Mouse (Mus musculus) frontal cortex, postnatal 36 days (tissue): ENCODE measurements at regions not wholly inside any gene's neighbourhood (a gene's known extent, or its start where the extent isn't known, plus 50 kb on each side); places are given as distances from the start of the nearest gene placed in this dataset.
"Not testable (repeated sequence)": the region's sequence is repeated elsewhere in the genome, so short reads cannot be mapped to it uniquely, and the experiment has no call there.

Experiments
- DNase-seq, 2 experiments: peaks; one replicate each; pipeline ENCODE4 v3.0.0; 2022; ENCODE audit warnings: low spot score in 2 of 2

DNA sequence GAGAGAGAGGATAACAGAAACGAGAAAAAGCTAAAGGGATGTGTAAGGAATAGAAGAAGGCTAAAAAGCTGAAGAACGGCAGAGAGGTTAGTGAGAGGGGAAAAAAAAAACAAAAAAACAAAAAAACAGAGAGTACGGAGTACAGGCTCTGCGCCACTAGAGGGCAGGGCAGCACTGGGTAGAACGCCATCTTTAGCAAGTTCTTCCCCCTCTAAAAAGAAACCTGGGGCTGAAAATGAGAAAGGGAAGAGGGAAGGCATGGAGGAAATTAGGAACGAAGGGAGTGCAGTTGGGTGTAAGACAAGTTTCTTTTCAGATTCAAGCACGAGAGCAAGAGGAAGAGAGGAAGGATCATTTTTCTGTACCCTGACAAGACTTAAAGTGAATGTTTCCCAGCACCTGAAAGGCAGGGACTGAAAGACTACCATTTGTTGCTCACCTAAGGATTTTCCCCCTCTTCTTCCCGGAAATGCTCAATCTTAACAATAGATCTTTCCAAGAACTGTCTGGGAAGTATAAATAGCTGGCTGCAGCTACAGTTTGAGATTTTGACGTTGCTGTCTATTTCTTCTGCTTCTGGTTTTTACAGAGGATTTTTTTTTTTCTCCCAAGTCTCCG, 195.6 kb downstream of the Fam198b start:
- peak; percentile 71 to 77 for DNase-seq

- DNase-seq = no peak
These were observed 196.9 kb downstream of the Fam198b start for GRCm38 (mm10) chr3:80081210-80081609.

GRCm38 (mm10) chr3:80082780-80083519, 198.6 kb downstream of the Fam198b start:
- no peak for DNase-seq

GRCm38 (mm10) chr3:80084168-80084567, 199.8 kb downstream of the Fam198b start:
- DNase-seq = peak; percentile 23 to 70

- DNase-seq = no peak
These were observed 215.3 kb downstream of the Fam198b start for GRCm38 (mm10) chr3:80099625-80100024.

- no peak for DNase-seq
These were observed 235.9 kb downstream of the Fam198b start for GRCm38 (mm10) chr3:80120177-80120736.

DNA sequence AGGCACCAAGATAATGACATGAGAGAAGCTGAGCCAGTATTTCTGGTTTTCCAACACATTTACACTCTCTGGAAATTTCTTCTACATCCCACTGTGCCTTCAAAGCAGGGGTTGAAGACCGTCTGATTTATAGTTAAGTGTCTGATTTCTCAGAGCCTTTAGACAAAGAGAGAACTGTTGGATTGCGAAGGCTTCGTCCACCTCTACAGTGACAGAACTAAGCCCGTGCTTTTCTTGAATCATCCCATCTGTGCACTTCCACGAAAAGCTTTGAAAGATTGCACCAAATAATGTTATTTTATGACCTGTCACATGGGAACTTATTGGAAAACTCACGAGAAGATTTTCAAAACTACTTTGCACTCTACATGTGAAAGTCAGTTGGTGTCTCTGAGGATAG, 239.3 kb downstream of the Fam198b start:
- no peak for DNase-seq

DNA sequence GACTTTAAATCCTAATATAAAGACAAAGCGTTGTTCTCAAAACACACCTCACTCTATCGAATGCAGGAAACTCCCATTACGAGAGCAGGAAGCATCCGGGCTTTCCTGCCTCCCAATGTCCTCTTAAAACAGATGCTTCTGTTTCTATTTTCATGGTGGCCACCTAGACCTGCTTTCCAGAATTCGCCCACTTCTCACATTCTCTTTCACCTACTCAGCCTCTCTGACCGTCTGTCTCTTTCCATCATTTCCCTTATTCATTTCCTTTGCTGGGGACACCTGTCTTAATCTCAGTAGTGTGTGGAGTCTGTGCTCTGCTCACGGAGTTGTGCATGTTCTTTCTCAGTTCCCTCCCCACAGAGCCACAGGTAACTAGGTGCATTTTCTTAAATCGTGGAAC, 240.3 kb downstream of the Fam198b start:
- peak; percentile 4 to 28 for DNase-seq

GRCm38 (mm10) chr3:80141697-80142096, 257.4 kb downstream of the Fam198b start:
- no peak for DNase-seq

- peak in 1 of 2 experiments; percentile 78 for DNase-seq
These were observed 276.1 kb downstream of the Fam198b start for GRCm38 (mm10) chr3:80160473-80160872.

GRCm38 (mm10) chr3:80181749-80182148, 297.4 kb downstream of the Fam198b start:
- DNase-seq = no peak

- DNase-seq = not testable (repeated sequence)
These were observed 297.8 kb downstream of the Fam198b start for GRCm38 (mm10) chr3:80182161-80182560.

DNA sequence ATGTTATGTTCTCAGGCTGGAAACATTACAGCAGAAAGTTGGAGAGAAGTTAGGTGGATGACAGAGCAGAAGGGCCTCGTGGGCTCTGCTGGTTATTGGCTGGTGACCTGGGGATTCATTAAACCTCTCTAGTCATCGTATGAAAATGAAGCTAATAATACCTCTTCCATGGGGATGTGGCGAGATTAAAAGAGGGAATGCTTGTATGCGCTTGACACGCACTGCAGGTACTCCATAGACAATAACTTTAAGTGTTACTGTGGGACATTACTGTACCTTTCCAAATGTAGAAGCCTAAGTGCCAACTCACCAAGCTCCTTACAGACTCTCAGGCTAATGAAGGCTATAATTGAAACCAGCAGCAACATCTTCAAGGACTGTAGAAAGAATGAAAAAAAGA, 303.1 kb downstream of the Fam198b start:
- no peak for DNase-seq

- no peak for DNase-seq
These were observed 316.6 kb downstream of the Fam198b start for GRCm38 (mm10) chr3:80200904-80201303.

GRCm38 (mm10) chr3:80204821-80205220, 320.5 kb downstream of the Fam198b start:
- no peak for DNase-seq

DNA sequence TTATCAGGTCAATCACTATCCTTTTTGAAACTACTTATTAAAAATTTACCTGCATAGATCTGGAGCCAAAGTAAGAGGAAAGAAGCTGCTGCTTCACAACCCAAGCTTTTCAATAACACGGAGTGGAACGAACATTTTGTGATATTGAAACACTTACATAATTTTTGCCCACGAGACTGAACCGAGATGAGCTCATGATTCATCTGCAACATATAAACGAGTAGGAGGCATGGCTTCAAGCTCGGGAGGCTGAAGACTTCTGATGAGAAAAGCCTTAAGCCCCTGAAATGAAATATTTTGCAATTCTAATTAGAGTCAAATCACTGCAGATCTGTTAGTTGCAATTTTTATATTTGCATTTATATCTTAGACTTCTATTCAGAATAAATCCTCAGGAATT, 321.0 kb downstream of the Fam198b start:
- DNase-seq = peak in 1 of 2 experiments; percentile 74

GRCm38 (mm10) chr3:80207022-80207421, 322.7 kb downstream of the Fam198b start:
- DNase-seq = no peak

GRCm38 (mm10) chr3:80208028-80208427, 323.7 kb downstream of the Fam198b start:
- DNase-seq = no peak

- no peak for DNase-seq
These were observed 325.3 kb downstream of the Fam198b start for GRCm38 (mm10) chr3:80209596-80209995.

GRCm38 (mm10) chr3:80211323-80212109, 327.2 kb downstream of the Fam198b start:
- DNase-seq = peak in 1 of 2 experiments; percentile 47

- peak in 1 of 2 experiments; percentile 32 for DNase-seq
These were observed 364.3 kb downstream of the Fam198b start for GRCm38 (mm10) chr3:80248611-80249010.

GRCm38 (mm10) chr3:80249974-80250373, 365.6 kb downstream of the Fam198b start:
- DNase-seq = peak; percentile 35 to 71
